Mouse (Mus musculus) heart, adult 2 months (tissue): ENCODE results near the gene Sectm1a. TPM values are rescaled to one million over a fixed set of nuclear protein-coding genes. Genes with fewer than 3 reads are reported as not detected.
"Not testable (repeated sequence)": the region's sequence is repeated elsewhere in the genome, so short reads cannot be mapped to it uniquely, and the experiment has no call there.

Source experiments
- DNase-seq, 2 experiments: peaks; one replicate each; pipeline ENCODE4 v3.0.0; 2021
- H3K27ac ChIP-seq: fragments of 200-600 bp; 2 replicates; pipeline ENCODE4 v1.8.1; 2022
- H3K27me3 ChIP-seq: fragments of 200-500 bp; 2 replicates; pipeline ENCODE4 v1.6.1; 2012; ENCODE audit warnings: mild to moderate bottlenecking, low read length, inconsistent platforms, mixed read lengths; ENCODE audit not compliant: control insufficient read depth, insufficient read depth
- H3K36me3 ChIP-seq: fragments of 200-500 bp; 2 replicates; pipeline ENCODE4 v1.6.1; 2012; ENCODE audit warnings: low read length, inconsistent platforms; ENCODE audit not compliant: control insufficient read depth, insufficient read depth
- H3K4me1 ChIP-seq: fragments of 200-500 bp; 2 replicates; pipeline ENCODE4 v1.6.1; 2011; ENCODE audit warnings: low read length; ENCODE audit not compliant: control insufficient read depth, insufficient read depth
- H3K4me3 ChIP-seq: fragments of 200-600 bp; 2 replicates; pipeline ENCODE4 v1.8.1; 2022
- H3K79me2 ChIP-seq: fragments of 200-500 bp; replicated peaks from 2 replicates; pipeline ENCODE4 v1.6.1; 2012; ENCODE audit warnings: mild to moderate bottlenecking, inconsistent platforms, low read length, moderate library complexity, mixed read lengths; ENCODE audit not compliant: control insufficient read depth, insufficient read depth
- H3K9ac ChIP-seq: fragments of 200-500 bp; 2 replicates; pipeline ENCODE4 v1.6.1; 2012; ENCODE audit warnings: low read depth, mild to moderate bottlenecking, control low read depth, inconsistent platforms, low read length, mixed read lengths
- CTCF ChIP-seq: fragments of 200-600 bp; IDR thresholded peaks from 2 replicates; pipeline ENCODE4 v1.8.1; 2022; ENCODE audit warnings: antibody characterized with exemption, mild to moderate bottlenecking, moderate library complexity
- EP300 ChIP-seq: fragments of 200-500 bp; IDR thresholded peaks from 2 replicates; pipeline ENCODE4 v1.6.1; 2011; ENCODE audit warnings: low read depth, low read length, control low read depth; ENCODE audit not compliant: insufficient read depth
- POLR2A ChIP-seq: fragments of 200-500 bp; IDR thresholded peaks from 2 replicates; pipeline ENCODE4 v1.6.1; 2011; ENCODE audit warnings: mild to moderate bottlenecking, low read depth, low read length, control low read depth; ENCODE audit not compliant: insufficient read depth
- WGBS: fragments of 180-500 bp; shearing (Covaris S2); methylation state at CpG from one replicate; pipeline ENCODE4 v1.1.7; 2018; 5-methylcytosine and 5-hydroxymethylcytosine counted together
- intact Hi-C: fragments of 180-260 bp; cut with DNase I; formaldehyde crosslinking; loops from one replicate; pipeline ENCODE4 v1.15.1; 2025
- polyA plus RNA-seq: library from polyadenylated mRNA; depleted of rRNA; stranded (reverse); fragments of >200 nt; gene quantifications from 2 replicates; pipeline ENCODE4 v1.2.3, GENCODE M21; 2012
- total RNA-seq, 2 experiments: library from RNA; stranded (reverse); gene quantifications; 2 replicates each; pipeline ENCODE4 v1.2.3; 2021

Gene Sectm1a
- total and polyA plus RNA-seq, 3 experiments, result not detected

- no peak for DNase-seq
- Histone ChIP-seq H3K79me2 (no peaks in the 10 kb centered on the region), H3K9ac (no peak overlapping the region), H3K27me3 (no peaks in the 10 kb centered on the region), H3K27ac (no peak overlapping the region), H3K4me3 (no peak overlapping the region), H3K4me1 (peaks cover 4% of the 10 kb centered on the region), H3K36me3 (no peaks in the 10 kb centered on the region)
- intact Hi-C loops, result no loop called here
- TF ChIP-seq POLR2A, result no peak
- TF ChIP-seq EP300, result no peak
- no peak for TF ChIP-seq CTCF
- 84% methylated on average over 3 of the region's 3 CpGs for WGBS
Measured at GRCm38 (mm10) chr11:121111051-121111450, 30.0 kb upstream of the Sectm1a start.

- H3K4me3 ChIP-seq, result no peak overlapping the region
- H3K27ac ChIP-seq, result no peak overlapping the region
- 0% methylated on average over 2 of the region's 2 CpGs for WGBS
- H3K27me3 ChIP-seq, result no peaks in the 10 kb centered on the region
- TF ChIP-seq CTCF (no peak), POLR2A (no peak), EP300 (0 out of 2 replicates have a peak, but pooled peaks have one; percentile 26)
- no peak overlapping the region for H3K9ac ChIP-seq
- no peaks in the 10 kb centered on the region for H3K79me2 ChIP-seq
- H3K4me1 ChIP-seq, result peaks cover 4% of the 10 kb centered on the region
- peak; percentile 46 to 76 for DNase-seq
- intact Hi-C loops, result no loop called here
- H3K36me3 ChIP-seq, result no peaks in the 10 kb centered on the region
Measured at GRCm38 (mm10) chr11:121109986-121110385, 29.0 kb upstream of the Sectm1a start.

DNA sequence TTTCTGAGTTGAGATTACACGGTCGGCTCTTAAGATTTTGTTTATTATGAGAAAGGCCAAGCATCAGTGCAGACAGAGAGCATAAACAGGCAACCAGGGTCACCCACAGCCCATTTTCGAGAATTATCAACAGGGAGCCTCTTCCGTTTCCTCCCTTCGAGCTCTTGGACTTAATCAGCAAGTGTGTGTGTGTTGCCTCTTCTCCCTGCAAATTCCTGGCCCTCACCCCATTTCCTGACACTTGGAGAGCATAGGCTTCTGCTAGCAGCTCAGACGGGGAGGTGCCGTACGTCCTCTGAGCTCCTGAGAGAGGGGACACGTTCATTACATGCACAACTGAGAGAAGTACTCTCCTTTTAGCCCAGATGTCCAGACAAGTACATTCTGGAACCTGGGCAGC lies 27.0 kb upstream of the Sectm1a start:
- H3K27ac ChIP-seq, result no peak overlapping the region
- no peaks in the 10 kb centered on the region for H3K79me2 ChIP-seq

GRCm38 (mm10) chr11:121107242-121107641 lies 26.2 kb upstream of the Sectm1a start:
- H3K27me3 ChIP-seq, DNase-seq, H3K4me1 ChIP-seq, H3K27ac ChIP-seq, H3K4me3 ChIP-seq, H3K9ac ChIP-seq, intact Hi-C loops, H3K36me3 ChIP-seq, H3K79me2 ChIP-seq: not testable (repeated sequence)
- 79% methylated on average over 1 of the region's 1 CpGs for WGBS

More for the DNA sequence above, 27.0 kb upstream of the Sectm1a start:
- H3K4me1 ChIP-seq, result peaks cover 4% of the 10 kb centered on the region
- intact Hi-C loops, result no loop called here
- no peaks in the 10 kb centered on the region for H3K27me3 ChIP-seq
- no peak overlapping the region for H3K4me3 ChIP-seq
- TF ChIP-seq POLR2A (no peak), EP300 (no peak), CTCF (no peak)
- WGBS, result 19% methylated on average over 9 of the region's 9 CpGs
- peak in 1 of 2 experiments; percentile 19 for DNase-seq
- H3K36me3 ChIP-seq, result no peaks in the 10 kb centered on the region
- no peak overlapping the region for H3K9ac ChIP-seq

GRCm38 (mm10) chr11:121101124-121101805 lies 20.2 kb upstream of the Sectm1a start:
- WGBS, result 71% methylated on average over 4 of the region's 4 CpGs
- no peaks in the 10 kb centered on the region for H3K4me1 ChIP-seq

GRCm38 (mm10) chr11:121100692-121101091 lies 19.7 kb upstream of the Sectm1a start:
- H3K4me1 ChIP-seq, result no peaks in the 10 kb centered on the region
- no peaks in the 10 kb centered on the region for H3K36me3 ChIP-seq
- no peak overlapping the region for H3K27ac ChIP-seq
- intact Hi-C loops, result no loop called here
- DNase-seq, result no peak
- H3K4me3 ChIP-seq, result no peak overlapping the region
- H3K79me2 ChIP-seq, result no peaks in the 10 kb centered on the region
- H3K9ac ChIP-seq, result no peak overlapping the region
- 63% methylated on average over 7 of the region's 7 CpGs for WGBS
- TF ChIP-seq EP300 (no peak), POLR2A (no peak), CTCF (no peak)
- no peaks in the 10 kb centered on the region for H3K27me3 ChIP-seq

More at GRCm38 (mm10) chr11:121101124-121101805, 20.2 kb upstream of the Sectm1a start:
- H3K9ac ChIP-seq, result no peak overlapping the region
- H3K79me2 ChIP-seq, result no peaks in the 10 kb centered on the region
- DNase-seq, result no peak
- intact Hi-C loops, result no loop called here
- H3K27ac ChIP-seq, result no peak overlapping the region
- H3K4me3 ChIP-seq, result no peak overlapping the region
- TF ChIP-seq POLR2A (no peak), EP300 (no peak), CTCF (no peak)
- no peaks in the 10 kb centered on the region for H3K36me3 ChIP-seq
- no peaks in the 10 kb centered on the region for H3K27me3 ChIP-seq
